Mouse (Mus musculus) midbrain, embryonic 15.5 days (tissue): ENCODE data around the gene Prkce. TPM values are rescaled to one million over a fixed set of nuclear protein-coding genes. Genes with fewer than 3 reads are reported as not detected.

Source experiments
- ATAC-seq: fragments of 200-750 bp; cut with Nextera tagmentation; replicated peaks from 2 replicates; pipeline ENCODE4 v1.8.0; 2017; ENCODE audit warnings: moderate TSS enrichment
- H3K27ac ChIP-seq: fragments of 300-500 bp; sonication (generic); 2 replicates; pipeline ENCODE4 v1.5.1; 2015; ENCODE audit warnings: mild to moderate bottlenecking, inconsistent platforms
- H3K27me3 ChIP-seq: fragments of 300-500 bp; sonication (generic); replicated peaks from 2 replicates; pipeline ENCODE4 v1.6.1; 2015; ENCODE audit warnings: inconsistent platforms
- H3K36me3 ChIP-seq: fragments of 300-500 bp; sonication (generic); replicated peaks from 2 replicates; pipeline ENCODE4 v1.6.1; 2015; ENCODE audit warnings: inconsistent platforms
- H3K4me1 ChIP-seq: fragments of 300-500 bp; sonication (generic); 2 replicates; pipeline ENCODE4 v1.6.1; 2015; ENCODE audit warnings: inconsistent platforms
- H3K4me2 ChIP-seq: fragments of 300-500 bp; sonication (generic); 2 replicates; pipeline ENCODE4 v1.6.1; 2015; ENCODE audit warnings: inconsistent platforms, mild to moderate bottlenecking, moderate library complexity
- H3K4me3 ChIP-seq: fragments of 300-500 bp; sonication (generic); 2 replicates; pipeline ENCODE4 v1.5.1; 2015; ENCODE audit warnings: mild to moderate bottlenecking, inconsistent platforms
- H3K9ac ChIP-seq: fragments of 300-500 bp; sonication (generic); 2 replicates; pipeline ENCODE4 v1.6.1; 2015; ENCODE audit warnings: mild to moderate bottlenecking, inconsistent platforms
- H3K9me3 ChIP-seq: fragments of 300-500 bp; sonication (generic); 2 replicates; pipeline ENCODE4 v1.6.1; 2016; ENCODE audit warnings: inconsistent platforms
- WGBS: fragments of 180-500 bp; shearing (Covaris S2); methylation state at CpG from one replicate; pipeline ENCODE4 v1.1.7; 2015; ENCODE audit warnings: mixed read lengths; 5-methylcytosine and 5-hydroxymethylcytosine counted together
- polyA plus RNA-seq: library from polyadenylated mRNA; unstranded; fragments of >200 nt; fragmentation: Nextera tagmentation; extraction: Ambion mirVana; gene quantifications from 2 replicates; pipeline ENCODE4 v1.2.1, GENCODE M21; 2015

The Prkce gene
- 36.1 and 38.5 TPM in 2 replicates for polyA plus RNA-seq

DNA sequence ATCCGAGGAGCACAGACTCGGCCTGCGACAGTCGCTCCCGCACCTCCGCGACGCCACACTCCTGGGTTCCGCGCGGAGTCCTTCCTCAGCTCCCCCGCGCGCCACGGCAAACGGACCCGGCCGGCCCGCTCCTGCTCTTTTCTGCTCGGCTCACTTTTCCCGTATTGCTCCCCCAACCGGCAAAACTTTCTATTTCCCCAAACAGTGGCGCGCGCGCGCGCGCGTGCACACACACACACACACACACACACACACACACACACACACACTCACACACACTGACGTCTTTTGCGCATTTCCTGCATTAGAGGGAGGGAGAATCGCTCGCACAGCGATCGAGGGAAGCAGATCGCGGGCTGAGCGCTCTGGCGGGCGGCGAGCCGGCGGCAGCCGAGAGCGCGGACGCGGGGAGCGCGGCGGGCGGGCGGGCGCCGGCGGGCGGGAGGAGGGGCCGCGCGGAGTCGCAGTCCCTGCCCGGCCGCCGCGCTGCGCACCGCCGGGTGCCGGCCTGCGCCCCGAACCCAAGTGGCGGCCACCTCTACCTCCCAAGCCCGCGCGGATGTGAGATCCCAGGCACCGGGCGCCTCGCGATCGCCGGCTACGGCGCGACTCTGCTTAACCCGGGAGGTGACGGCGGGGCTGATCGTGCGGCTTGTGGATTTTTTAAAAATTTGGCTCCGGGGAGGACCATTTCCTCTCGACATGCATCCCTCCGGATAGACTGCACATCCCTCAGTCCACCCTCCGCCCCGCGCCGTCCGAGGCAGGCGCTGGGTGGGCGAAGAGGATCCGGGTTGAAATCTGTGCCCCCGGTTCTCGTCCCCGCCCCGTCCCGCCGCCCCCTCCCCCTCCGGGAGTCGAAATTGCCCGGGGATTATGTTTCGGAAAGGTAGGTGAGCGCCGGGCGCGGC lies at the start of gene Prkce:
TSS of gene Prkce (plus strand) at position 466 of the 911 bp plus-strand sequence.
- H3K4me1 ChIP-seq, result peaks cover 46% of the 10 kb centered on the region
- H3K9ac ChIP-seq, result peak within 1 kb of the TSS; percentile 53
- under 1% methylated on average over 86 of the region's 115 CpGs for WGBS
- H3K4me2 ChIP-seq, result peak within 1 kb of the TSS; percentile 90
- no peaks in the 10 kb centered on the region for H3K36me3 ChIP-seq
- no peaks in the 10 kb centered on the region for H3K9me3 ChIP-seq
- ATAC-seq, result peak; percentile 79
- H3K27me3 ChIP-seq, result 0 out of 2 replicates have a peak, but pooled peaks cover 2% of the 10 kb centered on the region
- H3K4me3 ChIP-seq, result peak within 1 kb of the TSS; percentile 53
- H3K27ac ChIP-seq, result peak within 1 kb of the TSS; percentile 77

DNA sequence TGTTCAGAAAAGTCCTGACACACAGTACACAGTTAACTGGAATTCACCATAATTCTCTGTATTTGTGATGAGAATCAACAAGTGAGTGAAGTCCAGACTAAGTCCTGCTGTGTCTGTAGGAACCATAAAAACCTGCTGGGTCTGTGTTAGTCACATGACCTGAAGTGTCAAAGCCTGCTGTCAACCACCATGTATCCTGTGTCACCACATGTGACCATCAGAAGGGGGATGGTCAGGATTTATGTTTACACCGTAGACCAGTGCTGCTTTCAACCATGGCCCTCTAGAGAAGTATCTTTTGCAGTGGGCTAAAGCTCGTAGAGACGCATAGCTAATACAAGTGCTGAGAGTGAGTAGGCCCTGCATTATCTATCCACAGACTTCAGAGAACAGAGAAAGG lies 44.4 kb upstream of the Prkce start:
- H3K9ac ChIP-seq, result no peak overlapping the region
- H3K4me2 ChIP-seq, result no peak overlapping the region
- ATAC-seq, result no peak
- no peaks in the 10 kb centered on the region for H3K27me3 ChIP-seq
- WGBS, result 93% methylated on average over 3 of the region's 3 CpGs
- no peaks in the 10 kb centered on the region for H3K9me3 ChIP-seq
- H3K27ac ChIP-seq, result no peak overlapping the region
- no peaks in the 10 kb centered on the region for H3K4me1 ChIP-seq
- H3K4me3 ChIP-seq, result no peak overlapping the region
- H3K36me3 ChIP-seq, result 0 out of 2 replicates have a peak, but pooled peaks cover 4% of the 10 kb centered on the region

DNA sequence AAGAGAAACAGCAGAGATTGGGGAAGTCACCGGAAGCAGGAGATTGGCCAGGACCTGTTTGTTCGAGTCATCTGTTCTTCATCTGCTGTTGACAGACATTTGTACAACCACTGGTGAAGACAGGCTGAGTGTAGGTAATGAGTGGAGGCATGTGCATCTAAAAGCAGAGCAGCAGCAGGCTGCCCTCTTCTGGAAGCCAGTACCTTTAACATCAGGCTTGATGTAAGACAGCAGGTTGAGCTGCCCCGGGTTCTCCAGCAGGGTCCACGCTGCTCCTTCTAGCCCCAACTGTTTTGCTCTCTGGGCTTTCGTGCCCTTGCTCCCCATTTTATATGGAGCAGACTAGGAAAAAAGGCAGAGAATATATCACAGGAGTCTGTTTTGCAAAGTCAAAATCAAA lies 41.7 kb upstream of the Prkce start:
- Histone ChIP-seq H3K27ac (no peak overlapping the region), H3K4me2 (no peak overlapping the region), H3K4me1 (no peaks in the 10 kb centered on the region), H3K27me3 (no peaks in the 10 kb centered on the region), H3K9ac (no peak overlapping the region), H3K9me3 (no peaks in the 10 kb centered on the region), H3K4me3 (no peak overlapping the region), H3K36me3 (0 out of 2 replicates have a peak, but pooled peaks cover 4% of the 10 kb centered on the region)
- WGBS, result 85% methylated on average over 5 of the region's 5 CpGs
- no peak for ATAC-seq

DNA sequence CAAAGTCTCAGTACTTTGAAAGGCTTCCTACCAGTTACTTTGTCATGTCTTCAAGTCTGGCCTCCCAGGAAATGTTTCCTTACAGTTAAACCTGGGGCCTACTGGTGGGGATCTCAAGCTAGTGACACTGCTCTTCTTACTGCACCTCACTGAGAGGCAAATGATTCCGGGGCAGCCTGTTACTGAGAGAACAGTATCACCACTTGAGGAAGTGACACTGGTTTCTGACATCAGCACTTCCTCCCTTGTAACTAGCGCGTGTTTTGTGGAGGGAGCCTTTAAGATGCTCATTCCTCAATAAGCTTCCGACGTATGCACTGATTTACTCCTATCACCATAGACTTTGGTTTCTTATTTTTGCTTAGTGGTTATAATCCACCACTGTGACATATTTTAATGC lies 39.4 kb upstream of the Prkce start:
- H3K4me3 ChIP-seq, result no peak overlapping the region
- 94% methylated on average over 5 of the region's 5 CpGs for WGBS
- ATAC-seq, result no peak
- H3K36me3 ChIP-seq, result 0 out of 2 replicates have a peak, but pooled peaks cover 4% of the 10 kb centered on the region
- no peak overlapping the region for H3K4me2 ChIP-seq
- H3K27me3 ChIP-seq, result no peaks in the 10 kb centered on the region
- no peaks in the 10 kb centered on the region for H3K4me1 ChIP-seq
- no peaks in the 10 kb centered on the region for H3K9me3 ChIP-seq
- H3K9ac ChIP-seq, result no peak overlapping the region
- H3K27ac ChIP-seq, result no peak overlapping the region

DNA sequence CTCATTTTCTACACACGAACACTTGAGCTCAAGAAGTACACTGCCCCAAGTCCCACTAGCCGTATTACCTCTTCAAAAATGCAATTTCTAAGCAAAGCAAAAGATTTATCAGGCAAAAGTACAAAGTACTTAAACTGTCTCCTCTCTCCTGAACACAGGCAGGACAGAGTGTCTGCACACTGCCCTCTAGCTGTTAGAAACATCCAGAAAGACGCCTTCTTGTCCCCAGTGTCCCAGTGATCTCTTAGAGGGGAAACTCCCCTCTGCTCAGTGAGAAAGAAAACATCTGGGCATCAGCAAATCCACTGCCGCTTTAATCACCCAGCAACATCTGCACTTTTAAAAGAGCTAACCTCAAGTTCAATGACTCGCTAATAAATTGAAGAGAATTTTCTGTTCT lies 35.1 kb upstream of the Prkce start:
- ATAC-seq, result no peak
- Histone ChIP-seq H3K4me3 (no peak overlapping the region), H3K27ac (no peak overlapping the region), H3K4me1 (no peaks in the 10 kb centered on the region), H3K9ac (no peak overlapping the region), H3K4me2 (no peak overlapping the region), H3K36me3 (peaks cover 8% of the 10 kb centered on the region; the same call in 1 of the 2 replicates), H3K27me3 (no peaks in the 10 kb centered on the region), H3K9me3 (no peaks in the 10 kb centered on the region)
- 81% methylated on average over 5 of the region's 5 CpGs for WGBS

DNA sequence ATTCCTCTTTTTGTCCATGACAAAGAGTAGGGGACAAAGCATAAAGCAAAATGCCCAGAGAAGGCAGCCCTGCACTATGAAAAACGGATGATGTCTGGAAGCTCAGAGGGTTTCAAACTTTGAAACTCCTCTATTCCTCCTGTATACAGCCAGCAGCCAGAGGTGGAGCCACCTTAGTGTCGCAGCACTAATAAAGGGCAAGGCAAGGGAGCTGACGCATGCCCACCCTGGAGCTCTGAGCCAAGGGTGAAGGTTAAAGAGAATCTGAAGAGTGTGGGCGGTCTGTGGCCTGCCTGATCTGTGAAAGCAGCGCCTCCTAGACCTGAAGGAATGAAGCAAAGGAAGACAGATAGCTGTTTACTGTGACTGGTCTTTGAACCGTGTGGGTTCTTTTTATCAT lies 33.1 kb upstream of the Prkce start:
- H3K36me3 ChIP-seq, result peaks cover 17% of the 10 kb centered on the region; the same call in 1 of the 2 replicates
- no peak for ATAC-seq

DNA sequence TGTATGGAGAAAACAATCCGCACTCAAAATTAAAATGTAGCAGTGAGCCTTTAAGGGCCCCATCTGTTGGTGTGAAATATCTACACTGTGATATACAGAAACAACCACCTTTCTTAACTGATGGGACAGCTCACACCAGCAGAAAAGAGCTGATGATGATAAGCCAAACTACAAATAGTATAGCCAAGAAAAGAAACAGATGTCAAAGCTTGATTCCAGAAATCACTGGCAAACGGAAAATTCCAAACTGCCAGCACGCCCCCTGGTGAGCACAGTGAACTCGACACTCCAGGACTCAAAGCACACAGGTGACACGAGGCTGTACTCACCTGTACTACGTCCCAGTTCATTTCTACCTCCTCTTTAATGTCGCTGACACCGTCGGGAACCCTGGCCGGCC lies 31.8 kb upstream of the Prkce start:
- Histone ChIP-seq H3K27ac (no peak overlapping the region), H3K4me3 (no peak overlapping the region), H3K4me1 (no peaks in the 10 kb centered on the region), H3K36me3 (peaks cover 20% of the 10 kb centered on the region; the same call in 1 of the 2 replicates), H3K9me3 (no peaks in the 10 kb centered on the region), H3K27me3 (no peaks in the 10 kb centered on the region), H3K4me2 (no peak overlapping the region), H3K9ac (no peak overlapping the region)
- no peak for ATAC-seq
- 80% methylated on average over 10 of the region's 10 CpGs for WGBS

More for the DNA sequence above, 33.1 kb upstream of the Prkce start:
- Histone ChIP-seq H3K27ac (no peak overlapping the region), H3K4me2 (no peak overlapping the region), H3K4me1 (no peaks in the 10 kb centered on the region), H3K4me3 (no peak overlapping the region), H3K9me3 (no peaks in the 10 kb centered on the region), H3K9ac (no peak overlapping the region), H3K27me3 (no peaks in the 10 kb centered on the region)
- WGBS, result 93% methylated on average over 6 of the region's 6 CpGs

DNA sequence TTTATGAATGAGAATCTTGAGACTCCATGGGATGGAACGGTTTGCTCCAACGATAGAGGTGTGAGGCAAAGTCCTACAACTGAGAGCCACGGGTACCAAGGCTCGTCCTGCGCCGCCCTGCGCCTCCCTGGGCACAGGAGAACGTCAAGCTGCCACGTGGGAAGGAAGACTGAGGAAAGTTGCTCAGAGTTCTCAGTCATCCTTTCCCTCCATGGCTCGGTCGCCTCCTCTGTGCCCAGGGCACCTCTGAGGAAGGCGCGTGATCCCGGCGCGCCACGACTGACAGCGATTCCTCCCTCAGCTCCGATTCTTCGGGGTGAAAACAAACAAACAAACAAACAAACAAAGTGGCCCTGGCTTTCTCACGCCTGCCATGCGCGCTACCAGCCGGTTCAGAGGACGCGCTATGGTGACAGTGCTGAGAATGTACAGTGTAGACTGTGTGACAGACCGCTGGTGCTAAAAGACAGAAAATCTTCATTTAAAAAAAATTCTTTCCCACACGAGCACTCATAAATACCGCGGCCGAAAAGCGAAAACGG lies 23.0 kb upstream of the Prkce start:
- peak; percentile 88 for ATAC-seq
- Histone ChIP-seq H3K36me3 (0 out of 2 replicates have a peak, but pooled peaks cover 1% of the 10 kb centered on the region), H3K9ac (peak overlapping the region; percentile 59), H3K4me1 (peaks cover 12% of the 10 kb centered on the region), H3K27me3 (no peaks in the 10 kb centered on the region), H3K27ac (peak overlapping the region; percentile 65), H3K9me3 (no peaks in the 10 kb centered on the region), H3K4me2 (peak overlapping the region; percentile 96), H3K4me3 (peak overlapping the region; percentile 71)
- WGBS, result under 1% methylated on average over 33 of the region's 33 CpGs

DNA sequence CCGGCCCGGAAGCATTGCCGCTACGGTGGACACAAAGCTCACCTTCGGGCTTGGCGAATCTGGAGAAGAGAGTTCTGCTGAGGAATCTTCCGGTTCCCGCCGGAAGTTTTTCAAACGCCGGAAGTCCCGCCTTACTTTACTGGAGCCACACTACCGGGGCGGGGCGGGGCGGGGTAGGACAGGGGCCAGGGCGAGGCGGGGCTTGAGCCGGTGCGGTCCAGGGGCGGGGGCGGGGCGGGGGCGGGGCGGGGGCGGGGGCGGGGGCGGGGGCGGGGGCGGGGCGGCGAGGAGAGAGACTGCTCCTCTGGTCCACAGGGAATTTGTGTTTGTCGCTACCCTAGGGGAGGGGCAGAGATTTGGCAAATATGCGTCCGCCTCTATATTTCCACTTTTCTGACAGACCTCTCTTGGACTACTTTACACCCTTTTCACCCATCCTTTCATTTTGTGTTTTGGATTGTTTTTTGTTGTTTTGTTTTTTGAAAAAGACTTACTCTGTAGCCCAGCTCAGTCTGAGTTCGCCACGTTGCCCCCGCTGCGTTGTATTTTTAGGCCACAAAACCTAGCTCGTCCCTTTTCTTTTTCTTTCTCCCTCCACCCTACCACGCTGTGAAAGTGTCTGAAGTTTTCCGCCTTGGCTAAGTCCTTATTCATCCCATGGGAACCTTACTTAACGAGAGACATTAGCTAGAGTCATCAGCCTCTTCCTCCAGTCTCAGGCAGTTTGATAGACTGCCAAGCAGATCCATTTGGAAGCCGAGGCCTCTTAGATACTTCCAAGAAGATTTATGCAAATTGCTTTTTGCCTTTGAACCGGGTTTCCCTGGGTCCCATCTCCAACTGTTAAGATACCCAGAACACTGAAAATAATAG lies 22.3 kb upstream of the Prkce start, which contains the start of gene Srbd1:
TSS of gene Srbd1 (minus strand) at position 97 of the 873 bp plus-strand sequence.
- peak within 1 kb of the TSS; percentile 71 for H3K4me3 ChIP-seq
- H3K4me1 ChIP-seq, result peaks cover 12% of the 10 kb centered on the region
- H3K36me3 ChIP-seq, result no peaks in the 10 kb centered on the region
- H3K9ac ChIP-seq, result peak within 1 kb of the TSS; percentile 59
- no peaks in the 10 kb centered on the region for H3K9me3 ChIP-seq
- peak within 1 kb of the TSS; percentile 65 for H3K27ac ChIP-seq
- no peaks in the 10 kb centered on the region for H3K27me3 ChIP-seq
- H3K4me2 ChIP-seq, result peak within 1 kb of the TSS; percentile 96
- WGBS, result 1% methylated on average over 31 of the region's 45 CpGs
- peak; percentile 96 for ATAC-seq

DNA sequence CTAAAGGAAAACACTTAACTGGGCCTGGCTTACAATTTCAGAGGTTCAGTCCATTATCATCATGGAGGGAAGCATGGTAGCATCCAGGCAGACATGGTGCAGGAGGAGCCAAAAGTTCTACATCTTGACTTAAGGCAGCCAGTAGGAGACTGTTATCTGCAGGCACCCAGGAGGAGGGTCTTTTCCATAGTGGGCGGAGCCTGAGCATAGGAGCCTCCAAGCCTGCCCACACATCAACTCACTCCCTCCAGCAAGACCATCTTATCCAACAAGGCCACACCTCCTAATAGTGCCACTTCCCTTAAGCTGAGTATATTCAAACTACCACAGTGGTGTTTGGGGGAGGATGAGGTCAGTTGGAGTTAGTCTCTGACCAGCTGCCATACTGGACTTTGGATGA lies 17.9 kb upstream of the Prkce start:
- H3K9me3 ChIP-seq, result no peaks in the 10 kb centered on the region
- no peaks in the 10 kb centered on the region for H3K27me3 ChIP-seq
- WGBS, result 96% methylated on average over 1 of the region's 1 CpGs

DNA sequence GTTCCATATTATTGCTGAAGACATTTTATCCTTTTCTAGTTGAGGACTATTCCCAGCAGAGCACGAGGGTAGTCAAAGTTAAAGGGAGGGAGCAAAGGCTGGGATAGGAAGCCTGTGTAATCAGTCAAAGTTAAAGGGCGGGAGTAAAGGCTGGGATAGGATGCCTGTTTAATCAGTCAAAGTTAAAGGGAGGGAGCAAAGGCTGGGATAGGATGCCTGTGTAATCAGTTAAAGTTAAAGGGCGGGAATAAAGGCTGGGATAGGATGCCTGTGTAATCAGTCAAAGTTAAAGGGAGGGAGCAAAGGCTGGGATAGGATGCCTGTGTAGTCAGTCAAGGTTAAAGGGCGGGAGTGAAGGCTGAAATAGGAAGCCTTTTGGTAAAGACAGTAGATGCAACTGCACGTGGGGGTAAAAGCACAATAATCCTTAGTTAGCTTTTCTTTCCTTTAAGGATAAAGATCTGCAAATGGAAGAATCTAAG lies 16.7 kb upstream of the Prkce start:
- Histone ChIP-seq H3K4me3 (no peak overlapping the region), H3K27ac (no peak overlapping the region), H3K4me1 (no peaks in the 10 kb centered on the region), H3K4me2 (peak overlapping the region; percentile 24; the same call in 1 of the 2 replicates), H3K27me3 (no peaks in the 10 kb centered on the region), H3K9ac (no peak overlapping the region), H3K36me3 (no peaks in the 10 kb centered on the region), H3K9me3 (no peaks in the 10 kb centered on the region)
- 13% methylated on average over 5 of the region's 5 CpGs for WGBS
- peak; percentile 96 for ATAC-seq

More for the DNA sequence above, 17.9 kb upstream of the Prkce start:
- Histone ChIP-seq H3K9ac (no peak overlapping the region), H3K27ac (no peak overlapping the region), H3K4me2 (no peak overlapping the region), H3K4me3 (no peak overlapping the region), H3K4me1 (no peaks in the 10 kb centered on the region), H3K36me3 (no peaks in the 10 kb centered on the region)
- ATAC-seq, result no peak
